Mouse (Mus musculus): Measurements from ENCODE around the gene Kctd20.

The Kctd20 gene

DNA sequence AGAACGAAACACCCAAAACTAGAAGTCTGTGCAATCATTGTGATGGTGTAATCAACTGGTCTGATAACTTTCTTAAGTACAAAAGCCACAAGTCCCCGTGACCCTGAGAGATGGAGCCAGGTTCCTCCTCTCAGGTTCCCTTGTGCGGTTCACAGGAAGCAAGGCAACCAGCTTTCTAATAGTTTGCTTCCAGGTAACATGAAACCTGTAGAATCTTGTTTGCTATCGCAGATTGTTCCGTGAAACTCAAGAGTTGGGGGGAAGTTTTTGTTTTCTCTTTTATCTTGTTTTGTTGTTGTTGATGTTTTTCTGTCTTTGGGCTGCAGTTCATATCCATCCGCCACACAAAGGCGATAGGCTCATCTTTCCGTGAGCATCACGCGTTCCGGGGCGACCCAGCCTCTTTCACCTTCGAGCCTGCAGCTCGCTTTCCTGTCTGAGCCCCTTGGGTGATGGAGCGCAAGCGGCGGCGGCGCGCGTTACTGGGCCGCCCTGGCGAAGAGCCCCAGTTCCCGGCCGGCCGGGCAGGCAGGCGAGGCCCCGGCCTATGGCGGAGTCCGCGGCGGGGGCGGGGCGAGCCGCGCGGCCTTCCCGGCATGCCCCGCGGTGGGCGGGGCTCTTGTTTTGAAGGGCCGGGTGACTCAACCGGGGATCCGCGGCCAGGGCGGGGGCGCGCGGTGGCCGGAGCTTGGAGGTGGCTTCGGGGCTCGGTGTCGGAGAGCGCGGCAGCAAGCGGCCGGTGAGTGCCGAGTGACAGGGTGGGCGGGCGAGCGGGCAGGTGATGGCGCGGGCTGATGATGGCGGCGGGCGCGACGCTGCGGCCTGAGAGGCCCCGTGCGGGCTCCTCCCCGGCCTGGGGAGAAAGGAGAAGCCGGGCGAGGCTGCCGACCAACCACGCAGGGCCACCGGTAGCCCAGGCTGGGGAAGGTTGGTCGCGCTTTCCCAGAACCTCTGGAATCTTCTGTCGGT is at the start of gene Kctd20:
TSS of gene Kctd20 (plus strand) at position 120 of the 969 bp plus-strand sequence.
- POLR2A ChIA-PET = interaction anchor here (0.6 to 2.6 kb wide), 46 partner anchors 8 to 296 kb away, joined by 3 to 20 read pairs (median 4); partner anchors contain the start of genes Stk38 (in 3 of the 4) and Srsf3 (in 2 of the 4)
- CTCF ChIA-PET = interaction anchor here in 2 of 4 experiments (0.7 to 5.0 kb wide), 3 partner anchors 20 to 36 kb away, joined by 3 to 23 read pairs (median 5); no protein-coding TSS in a partner anchor

DNA sequence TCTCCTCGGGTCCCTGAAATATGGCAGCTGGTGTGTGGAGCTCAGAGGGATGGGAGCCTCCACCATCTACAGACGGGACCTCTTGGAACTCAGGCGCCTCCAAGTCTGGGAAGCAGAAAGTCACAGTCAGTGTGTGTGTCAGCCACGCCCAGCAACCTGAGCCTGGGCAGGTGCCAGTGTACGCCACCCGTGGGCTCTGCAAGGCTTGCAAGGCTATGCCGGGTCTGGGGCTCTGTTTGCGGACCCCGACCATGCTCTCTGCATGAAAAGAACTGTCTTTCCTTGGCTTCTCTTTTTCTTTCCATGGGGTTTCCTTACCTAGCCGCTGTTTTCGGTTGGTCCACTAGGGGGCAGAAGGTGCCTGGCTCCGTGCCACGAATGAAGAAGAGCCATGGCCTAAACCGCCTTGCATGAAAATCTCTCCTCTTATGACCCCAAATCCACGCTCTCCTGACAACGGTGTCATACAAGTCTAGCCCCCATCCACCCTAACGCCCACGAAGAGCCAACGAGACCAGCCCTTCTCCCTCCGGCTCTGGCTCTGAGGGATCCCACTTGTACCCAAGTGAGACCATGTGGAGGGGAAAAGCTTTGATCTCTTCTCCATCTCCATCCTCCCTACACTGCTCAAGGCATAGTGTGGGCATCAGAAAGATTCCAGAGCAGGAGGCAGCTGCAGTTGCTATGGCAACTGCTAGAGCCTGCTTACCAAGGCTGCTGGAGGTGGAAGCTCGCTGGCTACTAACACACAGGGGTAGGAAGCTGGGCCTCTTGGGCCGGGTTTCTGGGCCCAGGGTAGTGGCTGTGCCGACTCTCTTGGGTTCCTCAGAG is 47.0 kb upstream of the Kctd20 start:
- ChIA-PET POLR2A (interaction anchor here in 3 of 4 experiments (0.7 to 2.8 kb wide), 14 partner anchors 9 to 189 kb away, joined by 3 to 14 read pairs (median 4); no protein-coding TSS in a partner anchor), CTCF (interaction anchor here (0.6 to 3.4 kb wide), 29 partner anchors 9 to 351 kb away, joined by 3 to 28 read pairs (median 4); partner anchors contain the start of genes 4930539E08Rik (in 1 of the 4) and Mapk14 (in 1 of the 4))

DNA sequence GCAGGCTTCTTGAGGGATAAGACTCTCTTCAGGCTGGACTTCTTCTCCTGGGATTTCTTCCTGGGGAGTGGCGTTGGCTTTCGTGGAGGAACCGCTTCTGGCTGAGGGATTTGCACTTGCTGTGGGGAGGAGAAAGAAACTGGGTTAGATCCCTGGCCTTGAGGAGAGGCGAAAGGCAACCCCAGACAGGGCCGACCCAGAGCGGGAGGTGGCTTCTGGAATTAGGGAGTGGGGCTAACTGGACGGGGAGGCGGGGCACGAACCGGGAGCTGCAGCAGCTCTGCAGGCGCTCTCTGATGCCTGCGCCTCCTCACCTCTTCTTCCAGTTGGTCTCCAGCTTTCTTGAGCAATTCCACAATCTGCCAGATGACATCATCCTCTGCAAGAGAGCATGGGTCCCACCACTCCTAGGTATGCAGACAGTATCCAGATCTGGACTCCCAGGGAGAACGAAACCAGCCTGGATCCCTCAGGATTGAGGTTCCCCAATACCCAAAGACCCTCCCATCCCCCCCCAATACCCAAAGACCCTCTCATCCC is 46.3 kb upstream of the Kctd20 start:
- ChIA-PET POLR2A (interaction anchor here in 3 of 4 experiments (0.7 to 2.8 kb wide), 13 partner anchors 9 to 188 kb away, joined by 3 to 14 read pairs (median 4); partner anchors contain the start of gene 4930539E08Rik (in 1 of the 3)), CTCF (interaction anchor here (0.6 to 3.4 kb wide), 28 partner anchors 9 to 352 kb away, joined by 3 to 28 read pairs (median 3); partner anchors contain the start of genes 4930539E08Rik (in 1 of the 4) and Mapk14 (in 1 of the 4))

DNA sequence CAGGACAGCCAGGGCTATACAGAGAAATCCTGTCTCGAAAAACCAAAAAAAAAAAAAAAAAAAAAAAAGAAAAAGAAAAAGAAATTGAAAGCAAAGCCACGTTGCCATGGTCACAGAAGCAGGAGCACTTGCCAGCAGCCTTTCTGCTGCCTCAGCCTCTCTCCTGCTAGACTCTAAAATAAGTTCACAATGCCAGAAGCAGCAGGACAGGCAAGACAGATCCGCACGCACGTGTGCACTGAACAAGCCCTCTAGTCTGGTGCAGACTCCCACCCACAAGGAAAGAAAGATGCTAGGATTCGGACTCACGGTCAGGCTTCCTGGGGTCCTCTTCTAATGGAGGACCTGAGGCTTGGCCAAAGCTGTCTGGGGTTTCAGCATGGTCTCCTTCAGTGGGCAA is 43.8 kb upstream of the Kctd20 start:
- ChIA-PET CTCF (interaction anchor here (0.6 to 1.7 kb wide), 6 partner anchors 19 to 355 kb away, joined by 3 to 8 read pairs (median 4); no protein-coding TSS in a partner anchor), POLR2A (interaction anchor here in 3 of 4 experiments (0.5 to 2.0 kb wide), 8 partner anchors 9 to 93 kb away, joined by 3 to 9 read pairs (median 4); no protein-coding TSS in a partner anchor)

DNA sequence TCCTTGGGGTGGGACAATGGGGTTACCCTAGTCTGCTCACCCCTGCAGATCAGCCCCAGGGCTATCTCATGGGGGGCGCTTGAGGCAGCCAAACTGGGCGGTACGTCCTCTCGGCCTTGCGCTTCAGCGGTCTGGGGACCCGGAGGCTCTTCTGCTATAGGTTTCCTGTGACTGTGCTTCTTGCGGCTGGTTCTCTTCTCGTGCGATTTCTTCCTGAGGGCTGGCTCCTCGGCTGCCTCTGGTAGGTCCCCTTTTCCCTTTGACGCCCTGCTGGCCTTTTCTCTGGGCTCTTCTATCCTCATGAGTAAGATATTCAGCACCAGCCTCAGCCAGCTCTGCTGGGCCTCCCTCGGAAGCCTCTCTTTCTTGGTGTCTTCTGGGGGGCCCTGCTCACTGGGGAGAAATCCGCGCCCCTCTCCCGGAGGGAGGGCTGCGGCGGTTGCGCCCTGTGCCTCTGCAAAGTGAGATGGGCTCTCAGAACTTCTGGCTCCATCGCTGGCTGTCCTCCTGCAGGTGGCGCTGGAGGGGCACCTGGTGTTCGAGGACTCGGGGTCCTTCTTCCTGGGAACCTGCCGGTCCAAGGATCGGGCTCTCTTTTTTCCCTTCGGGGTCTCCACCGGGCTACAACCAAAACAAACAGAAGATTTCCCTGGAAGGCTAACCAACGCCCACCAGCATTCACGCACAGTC is 42.4 kb upstream of the Kctd20 start:
- POLR2A ChIA-PET = interaction anchor here (0.6 to 2.0 kb wide), 20 partner anchors 8 to 409 kb away, joined by 3 to 9 read pairs (median 3); partner anchors contain the start of gene Srsf3 (in 1 of the 4)
- CTCF ChIA-PET = interaction anchor here (0.5 to 2.2 kb wide), 21 partner anchors 8 to 1810 kb away, joined by 3 to 13 read pairs (median 5); no protein-coding TSS in a partner anchor

DNA sequence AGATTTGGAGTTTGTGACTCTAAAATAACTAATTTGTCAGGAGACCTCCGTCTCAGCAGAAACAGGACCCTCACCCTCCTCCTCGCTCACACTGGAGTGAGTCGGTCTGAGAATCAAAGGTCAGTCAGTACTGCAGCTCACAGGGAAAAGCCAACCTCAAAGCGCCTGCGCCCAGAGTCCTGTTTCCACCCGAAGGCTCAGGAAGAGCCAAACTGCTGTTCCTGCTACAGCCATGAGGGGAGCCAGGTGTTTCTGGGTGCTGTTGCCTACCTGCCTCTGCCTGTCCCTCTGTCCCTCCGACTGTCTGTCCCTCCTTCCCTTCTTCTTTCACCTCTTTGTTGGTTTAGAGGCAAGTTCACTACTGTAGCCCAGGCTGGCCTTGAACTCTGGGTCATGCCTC is 41.6 kb upstream of the Kctd20 start:
- CTCF ChIA-PET = interaction anchor here in 3 of 4 experiments (0.5 to 2.2 kb wide), 11 partner anchors 9 to 1810 kb away, joined by 3 to 13 read pairs (median 5); no protein-coding TSS in a partner anchor
- POLR2A ChIA-PET = interaction anchor here in 3 of 4 experiments (0.7 to 1.0 kb wide), 6 partner anchors 14 to 122 kb away, joined by 3 to 4 read pairs (median 3); partner anchors contain the start of gene Srsf3 (in 1 of the 3)

DNA sequence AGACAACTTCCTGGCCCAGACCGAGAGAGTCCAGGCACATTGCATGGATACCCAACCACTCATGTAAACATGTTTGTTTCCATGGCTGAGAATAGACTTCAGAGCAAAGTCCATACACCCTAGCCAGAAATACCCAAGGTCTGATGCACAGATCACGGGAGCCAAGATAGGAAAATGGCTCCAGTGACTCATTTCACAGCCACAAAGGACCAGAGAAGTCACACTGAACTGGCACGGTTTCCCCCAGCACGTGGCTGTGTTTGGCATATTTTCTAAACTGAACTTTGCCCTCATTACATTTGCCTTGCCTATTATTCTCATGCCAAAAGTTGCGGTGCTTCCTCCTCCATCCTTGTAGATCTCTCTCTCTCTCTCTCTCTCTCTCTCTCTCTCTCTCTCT is 38.5 kb upstream of the Kctd20 start:
- ChIA-PET POLR2A (interaction anchor here in 1 of 4 experiments (1.7 kb wide), 1 partner anchor 8 kb away, joined by 5 read pairs; no protein-coding TSS in a partner anchor), CTCF (interaction anchor here in 1 of 4 experiments (2.8 kb wide), 1 partner anchor 8 kb away, joined by 14 read pairs; no protein-coding TSS in a partner anchor)

DNA sequence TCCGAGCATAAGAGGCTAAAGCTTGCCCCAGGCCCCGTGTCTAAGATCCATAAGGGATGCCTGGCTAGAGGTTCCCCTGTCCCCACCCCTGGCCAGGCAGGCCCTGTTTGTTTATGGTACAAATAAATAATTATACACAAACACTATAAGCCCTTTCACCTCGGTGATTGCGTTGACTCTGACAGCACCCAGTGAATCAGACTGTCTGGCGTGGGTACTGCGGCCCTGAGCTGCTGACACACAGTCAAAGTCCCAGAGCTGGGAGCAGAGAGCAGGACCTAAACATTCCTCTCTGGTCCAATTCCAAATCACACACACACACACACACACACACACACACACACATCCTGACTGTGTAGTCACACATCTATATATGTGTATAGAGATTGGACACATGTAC is 37.8 kb upstream of the Kctd20 start:
- CTCF ChIA-PET = interaction anchor here in 3 of 4 experiments (0.6 to 2.8 kb wide), 7 partner anchors 9 to 654 kb away, joined by 3 to 17 read pairs (median 4); no protein-coding TSS in a partner anchor
- POLR2A ChIA-PET = interaction anchor here in 2 of 4 experiments (0.6 to 1.7 kb wide), 4 partner anchors 9 to 684 kb away, joined by 3 to 5 read pairs (median 4); partner anchors contain the start of gene Srsf3 (in 1 of the 2)

DNA sequence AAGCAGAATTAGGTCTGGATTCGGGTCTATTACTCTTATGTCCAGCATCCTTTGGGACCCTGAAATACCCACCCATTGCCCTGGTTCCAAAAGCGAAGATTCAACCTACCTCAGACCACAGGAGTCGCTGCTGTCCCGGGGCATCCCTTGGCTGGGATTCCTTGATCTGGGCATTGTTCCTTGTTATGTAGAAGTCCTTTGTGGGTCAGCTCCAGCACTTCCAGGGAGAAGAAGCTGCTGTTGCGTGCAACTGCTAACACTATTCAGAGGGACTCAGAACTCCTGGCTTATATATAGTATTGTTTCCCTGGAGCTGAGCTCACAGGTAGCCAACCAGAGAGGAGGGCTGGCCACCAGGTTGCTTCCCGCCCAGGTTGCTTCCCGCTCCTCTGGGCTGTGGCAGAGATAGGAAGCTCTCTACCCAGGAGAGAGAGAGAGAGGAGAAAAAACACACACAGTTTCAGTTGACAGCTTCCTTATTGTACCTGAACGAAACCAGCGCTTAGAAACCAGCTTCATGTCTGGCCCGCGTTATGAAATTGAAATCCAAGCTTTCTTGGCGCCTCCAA is 36.6 kb upstream of the Kctd20 start, which contains the start of gene 4930539E08Rik:
TSS of gene 4930539E08Rik (minus strand) at position 265 of the 569 bp plus-strand sequence.
- POLR2A ChIA-PET = interaction anchor here (0.7 to 1.7 kb wide), 10 partner anchors 9 to 1046 kb away, joined by 3 to 7 read pairs (median 4); partner anchors contain the start of gene Srsf3 (in 1 of the 4)
- CTCF ChIA-PET = interaction anchor here (0.6 to 2.8 kb wide), 13 partner anchors 10 to 427 kb away, joined by 3 to 17 read pairs (median 3); no protein-coding TSS in a partner anchor

DNA sequence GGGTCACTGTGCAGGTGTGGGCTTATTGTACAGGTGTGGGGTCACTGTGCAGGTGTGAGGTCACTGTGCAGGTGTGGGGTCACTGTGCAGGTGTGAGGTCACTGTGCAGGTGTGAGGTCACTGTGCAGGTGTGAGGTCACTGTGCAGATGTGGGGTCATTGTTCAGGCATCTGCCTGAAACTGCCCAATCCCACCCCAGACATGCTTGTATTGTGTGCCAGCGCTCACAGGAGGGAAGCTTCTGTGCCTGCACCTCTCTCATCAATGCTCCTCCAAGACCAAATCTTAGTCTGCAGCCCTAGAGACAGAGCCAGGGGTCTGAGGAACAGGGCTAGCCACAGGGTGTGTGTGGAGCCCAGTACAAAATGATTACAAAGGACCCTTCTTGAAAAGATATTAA is 35.2 kb upstream of the Kctd20 start:
- ChIA-PET CTCF (interaction anchor here in 1 of 4 experiments (1.0 kb wide), 1 partner anchor 40 kb away, joined by 3 read pairs; no protein-coding TSS in a partner anchor), POLR2A (interaction anchor here in 2 of 4 experiments (1.1 to 1.8 kb wide), 4 partner anchors 10 to 116 kb away, joined by 3 to 5 read pairs (median 4); partner anchors contain the start of gene Srsf3 (in 1 of the 2))

DNA sequence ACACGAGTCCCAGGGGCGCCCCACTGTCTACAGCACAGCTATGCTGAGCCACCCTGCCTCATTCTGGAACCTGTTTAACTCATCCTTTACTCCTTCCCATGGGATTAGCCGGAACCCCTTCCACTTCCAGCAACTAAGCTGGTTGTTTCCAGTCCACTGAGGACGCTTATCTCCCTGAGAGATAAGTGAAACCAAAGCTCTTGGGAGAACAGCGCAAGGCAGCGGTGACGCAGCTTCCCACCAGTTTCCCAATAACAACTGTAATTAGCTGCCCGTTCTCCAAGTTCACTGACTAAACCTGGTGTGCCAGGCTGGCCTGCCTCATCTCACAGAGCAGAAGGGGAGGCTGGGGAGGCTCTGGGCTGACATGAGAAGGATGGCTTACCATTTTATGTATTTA is 30.7 kb upstream of the Kctd20 start:
- ChIA-PET POLR2A (interaction anchor here in 3 of 4 experiments (0.5 to 1.6 kb wide), 10 partner anchors 9 to 291 kb away, joined by 3 to 9 read pairs (median 3); no protein-coding TSS in a partner anchor), CTCF (interaction anchor here in 2 of 4 experiments (0.7 to 1.2 kb wide), 5 partner anchors 10 to 450 kb away, joined by 3 to 5 read pairs (median 5); no protein-coding TSS in a partner anchor)

DNA sequence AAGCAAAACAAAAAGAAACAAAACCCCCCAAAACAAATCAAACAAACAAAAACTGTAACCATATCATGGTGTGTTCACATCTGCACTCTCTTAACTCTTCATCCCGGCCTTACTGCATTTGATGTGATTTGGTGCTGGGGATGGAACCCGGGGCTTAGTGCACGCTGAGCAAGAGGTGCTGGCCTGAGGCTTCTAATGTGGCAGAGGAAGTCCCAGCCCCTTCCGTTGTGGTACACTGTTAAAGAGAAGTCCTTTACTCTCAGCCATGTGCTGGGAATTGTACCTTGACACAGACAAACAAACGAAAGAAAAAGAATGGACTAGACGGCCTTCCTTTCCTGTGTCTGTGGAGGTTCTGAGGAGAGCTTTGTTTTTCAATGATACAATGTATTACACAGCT is 29.7 kb upstream of the Kctd20 start:
- ChIA-PET CTCF (interaction anchor here in 1 of 4 experiments (0.6 kb wide), 1 partner anchor 11 kb away, joined by 3 read pairs; no protein-coding TSS in a partner anchor), POLR2A (no interaction called here)

DNA sequence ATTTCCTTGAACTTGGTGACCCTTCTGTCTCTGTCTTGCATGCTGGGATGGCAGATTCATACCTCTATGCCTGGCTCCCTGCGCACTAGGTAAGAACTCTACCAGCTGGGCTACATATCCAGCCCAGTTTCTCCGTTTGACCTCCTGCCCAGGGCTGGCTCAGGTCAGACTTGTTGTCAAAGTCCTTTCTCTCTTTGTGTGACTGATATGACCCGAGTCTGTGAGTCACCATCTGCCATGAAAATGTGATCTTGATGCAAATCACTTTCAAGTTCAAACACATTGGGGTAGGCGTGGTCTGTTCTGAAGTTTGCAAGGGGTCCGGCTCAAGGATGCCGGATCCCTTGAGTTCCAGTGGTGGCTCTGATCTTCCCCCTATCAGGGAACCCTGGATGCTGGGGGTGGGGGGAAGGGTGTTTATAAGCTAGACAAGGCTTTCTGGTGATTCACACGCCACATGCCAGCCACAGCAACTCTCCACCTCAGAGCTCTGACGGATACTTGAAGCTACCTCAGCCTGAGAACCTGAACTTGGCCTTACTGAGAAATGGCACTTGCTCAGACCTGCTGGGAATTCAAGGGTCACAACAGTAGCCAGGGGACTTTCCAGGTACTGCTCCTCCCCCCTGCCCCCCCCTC is 26.7 kb upstream of the Kctd20 start:
- CTCF ChIA-PET = interaction anchor here (0.6 to 4.0 kb wide), 18 partner anchors 10 to 149 kb away, joined by 3 to 39 read pairs (median 3); partner anchors contain the start of gene 4930539E08Rik (in 1 of the 4)
- POLR2A ChIA-PET = interaction anchor here (0.6 to 4.8 kb wide), 15 partner anchors 13 to 1733 kb away, joined by 3 to 22 read pairs (median 4); no protein-coding TSS in a partner anchor

DNA sequence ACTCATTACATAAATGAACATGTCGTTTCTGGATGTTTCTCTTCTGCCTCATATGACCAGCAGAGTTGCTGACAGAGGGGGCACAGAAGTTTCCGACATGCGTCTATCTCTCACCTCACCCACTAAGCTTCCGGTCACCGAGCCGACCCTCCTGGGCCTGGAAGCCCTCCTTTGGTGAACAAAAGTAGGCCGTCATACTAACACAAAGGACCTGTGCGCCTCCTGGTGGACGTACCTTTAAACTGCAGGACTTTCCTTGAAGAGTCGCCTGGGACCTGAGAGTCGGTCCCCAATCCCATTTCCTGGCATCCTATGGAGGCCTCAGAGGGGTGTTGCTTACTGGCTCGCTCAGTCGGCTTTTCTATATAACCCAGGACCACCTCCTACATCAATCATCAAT is 25.4 kb upstream of the Kctd20 start:
- CTCF ChIA-PET = interaction anchor here (0.5 to 4.0 kb wide), 48 partner anchors 9 to 735 kb away, joined by 3 to 39 read pairs (median 5); partner anchors contain the start of genes 4930539E08Rik (in 3 of the 4), Clpsl2 (in 1 of the 4), Mapk14 (in 1 of the 4) and Stk38 (in 1 of the 4)
- POLR2A ChIA-PET = interaction anchor here (0.6 to 7.1 kb wide), 35 partner anchors 11 to 438 kb away, joined by 3 to 63 read pairs (median 5); partner anchors contain the start of genes Kctd20 (in 2 of the 4), 4930539E08Rik (in 1 of the 4), Srsf3 (in 1 of the 4) and Stk38 (in 1 of the 4)

Data from embryonic stem cell, embryonic (primary cell).